28 mouse cellular contexts compared by ENCODE assay signal in the genomic region with DNA sequence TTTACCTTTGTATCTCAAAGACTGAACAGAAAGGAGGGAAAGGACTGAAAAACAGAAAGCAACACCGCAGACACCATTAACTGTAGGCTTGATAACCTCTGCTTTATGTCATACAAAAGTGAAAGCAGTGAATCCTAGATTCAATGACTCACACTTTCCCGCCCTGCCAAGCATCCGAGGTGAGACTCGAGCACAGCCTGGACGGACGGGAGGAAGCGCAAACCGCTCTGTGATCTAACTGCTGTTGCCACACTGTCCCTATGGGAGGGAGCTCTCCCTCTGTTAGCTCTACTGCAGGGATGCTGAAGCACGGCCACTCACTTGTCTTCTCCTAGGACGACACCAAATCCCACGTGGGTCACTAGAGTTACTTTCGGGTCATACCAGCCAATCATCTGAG. TPM values are rescaled to one million over a fixed set of nuclear protein-coding genes. Genes with fewer than 3 reads are reported as not detected.
"Had no signal": no experiment of that assay in that cellular context is flagged by ENCODE, and none has a peak within 500 bp of the region (broad histone marks: within the 10 kb centered on the region; RNA-seq: fewer than 3 reads in every experiment).

No protein-coding gene starts in this region.

- DNase-seq: gastrocnemius, postnatal 14 days; gastrocnemius, postnatal 36 days; heart, adult 11 months; heart, adult 2 months; heart, postnatal 14 days; heart, postnatal 36 days; kidney, adult 11 months; kidney, adult 2 months; kidney, postnatal 10 days; kidney, postnatal 25 days; layer of hippocampus, adult 9-11 months; layer of hippocampus, postnatal 36 days; left cerebral cortex, postnatal 4 days had no signal

- ATAC-seq: hindbrain, postnatal 0 days; intestine, embryonic 16.5 days; liver, embryonic 12.5 days had no signal

RNA-seq across cellular contexts. Expression of a gene that starts 17.6 kb away (rescaled TPM):
- polyA plus RNA-seq: gonadal fat pad, adult 2 months; heart, adult 2 months; heart, embryonic 11.5 days; heart, embryonic 13.5 days; heart, embryonic 15.5 days; heart, postnatal 0 days; kidney, embryonic 14.5 days; kidney, embryonic 16.5 days; limb, embryonic 11.5 days; limb, embryonic 13.5 days; liver, adult 2 months; liver, embryonic 12.5 days; liver, embryonic 14.5 days; liver, embryonic 16.5 days had no signal
